Mouse (Mus musculus) embryonic fibroblast, embryonic 13.5 days (primary cell): ENCODE data around the gene Pah. TPM values are rescaled to one million over a fixed set of nuclear protein-coding genes. Genes with fewer than 3 reads are reported as not detected.

Source experiments
- H3K27ac ChIP-seq: 2 replicates; pipeline ENCODE4 v1.5.1; 2012; ENCODE audit warnings: low read length, control low read depth, inconsistent platforms; ENCODE audit not compliant: insufficient read depth
- H3K4me1 ChIP-seq: 2 replicates; pipeline ENCODE4 v1.6.1; 2011; ENCODE audit warnings: low read length; ENCODE audit not compliant: control insufficient read depth, insufficient read depth
- H3K4me3 ChIP-seq: 2 replicates; pipeline ENCODE4 v1.5.1; 2011; ENCODE audit warnings: mild to moderate bottlenecking, control low read depth, low read length; ENCODE audit not compliant: insufficient read depth
- CTCF ChIP-seq: IDR thresholded peaks from 2 replicates; pipeline ENCODE4 v1.5.1; 2011; ENCODE audit warnings: mild to moderate bottlenecking, control low read depth, low read length, moderate library complexity, borderline replicate concordance; ENCODE audit not compliant: insufficient read depth
- POLR2A ChIP-seq: IDR thresholded peaks from 2 replicates; pipeline ENCODE4 v1.6.1; 2011; ENCODE audit warnings: low read depth, mild to moderate bottlenecking, control low read depth, low read length, moderate library complexity
- polyA plus RNA-seq: library from polyadenylated mRNA; stranded (reverse); fragments of >200 nt; gene quantifications from 2 replicates; pipeline ENCODE4 v1.2.4, GENCODE M21; 2011; ENCODE audit warnings: low read depth; ENCODE audit not compliant: missing spikeins, insufficient read length

The Pah gene
- polyA plus RNA-seq, 1 experiment, result not detected

DNA sequence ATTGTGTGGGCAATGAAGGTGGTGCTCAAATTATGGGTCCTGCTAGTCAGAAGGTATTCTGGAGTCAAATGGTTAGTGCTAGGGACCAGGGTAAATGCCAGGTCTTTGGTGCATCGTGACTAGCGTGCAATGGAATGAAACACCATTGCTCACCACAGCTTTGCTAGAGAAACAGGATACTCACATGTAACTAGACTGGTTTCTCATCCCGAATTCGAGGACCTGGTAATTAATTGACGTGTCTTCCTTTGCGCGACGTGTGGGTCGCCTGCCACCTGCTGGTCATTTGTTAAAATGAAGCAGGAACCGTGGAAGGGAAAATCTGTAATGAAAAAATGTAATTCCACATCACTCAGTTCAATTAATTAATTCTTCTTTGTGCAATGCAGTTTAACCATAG lies 17.6 kb upstream of the Pah start:
- Histone ChIP-seq H3K4me3 (no peak overlapping the region), H3K4me1 (no peaks in the 10 kb centered on the region), H3K27ac (no peak overlapping the region)
- TF ChIP-seq POLR2A (no peak), CTCF (peak; percentile 66; the same call in 1 of the 2 replicates)

DNA sequence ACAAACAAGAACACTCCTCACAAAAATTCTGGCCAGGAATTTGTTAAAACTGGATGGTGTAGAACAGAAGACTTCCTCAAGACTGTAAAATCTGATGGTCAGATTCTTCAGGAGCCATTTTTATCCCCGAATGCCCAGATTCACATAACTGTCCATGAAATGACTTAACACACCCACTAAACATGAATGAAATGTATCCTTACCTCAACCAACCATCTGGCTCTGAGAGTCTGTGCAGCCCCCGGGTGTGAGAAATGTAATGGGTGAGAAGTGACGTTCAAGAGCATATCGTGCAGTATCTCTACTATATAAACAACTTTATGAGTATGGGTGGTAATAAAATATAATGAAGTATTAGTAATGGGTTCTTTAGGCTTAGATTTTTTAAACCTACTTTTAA lies 13.0 kb upstream of the Pah start:
- Histone ChIP-seq H3K4me1 (no peaks in the 10 kb centered on the region), H3K27ac (no peak overlapping the region), H3K4me3 (no peak overlapping the region)
- no peak for TF ChIP-seq POLR2A
- TF ChIP-seq CTCF, result no peak

DNA sequence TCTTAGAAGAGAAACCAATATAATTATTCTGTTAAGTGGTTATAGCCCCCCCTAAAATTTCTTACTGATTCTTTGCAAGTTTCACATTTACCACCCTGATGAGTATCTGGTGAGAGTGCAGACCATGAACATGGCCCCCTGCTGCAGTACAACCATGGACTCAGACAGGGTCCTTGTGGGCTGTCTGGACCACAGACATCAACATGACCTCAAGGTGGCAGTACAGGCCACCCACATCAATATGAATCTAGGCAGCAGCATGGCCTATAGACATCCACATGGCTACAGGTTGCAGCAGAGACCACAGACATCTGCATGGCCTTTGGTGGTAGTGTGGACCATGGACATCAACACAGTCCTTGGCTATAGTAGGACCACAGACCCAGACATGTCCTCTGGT lies 8.5 kb upstream of the Pah start:
- H3K4me3 ChIP-seq, result no peak overlapping the region
- H3K27ac ChIP-seq, result no peak overlapping the region
- TF ChIP-seq CTCF (no peak), POLR2A (no peak)
- H3K4me1 ChIP-seq, result no peaks in the 10 kb centered on the region

DNA sequence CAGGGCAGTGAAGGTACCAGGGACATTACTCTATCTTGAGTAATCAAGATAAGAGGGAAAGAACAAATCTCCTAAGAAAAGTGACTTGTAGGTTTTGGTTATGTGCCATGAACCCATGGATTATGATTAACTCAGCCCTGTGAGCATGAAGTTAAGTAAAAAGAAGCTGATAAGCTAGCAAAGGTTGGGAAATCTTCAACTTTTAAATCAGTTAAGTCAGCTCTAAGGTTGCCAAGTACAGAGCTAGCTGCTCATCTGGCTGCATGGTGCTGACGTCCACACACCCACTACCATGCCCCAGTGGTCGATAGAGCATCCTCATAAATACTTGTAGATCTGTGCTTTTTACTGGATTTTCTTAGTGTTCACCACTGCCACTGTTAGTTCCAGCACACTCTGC lies 3.0 kb upstream of the Pah start:
- TF ChIP-seq CTCF (no peak), POLR2A (no peak)
- Histone ChIP-seq H3K4me1 (no peaks in the 10 kb centered on the region), H3K4me3 (no peak overlapping the region), H3K27ac (no peak overlapping the region)

DNA sequence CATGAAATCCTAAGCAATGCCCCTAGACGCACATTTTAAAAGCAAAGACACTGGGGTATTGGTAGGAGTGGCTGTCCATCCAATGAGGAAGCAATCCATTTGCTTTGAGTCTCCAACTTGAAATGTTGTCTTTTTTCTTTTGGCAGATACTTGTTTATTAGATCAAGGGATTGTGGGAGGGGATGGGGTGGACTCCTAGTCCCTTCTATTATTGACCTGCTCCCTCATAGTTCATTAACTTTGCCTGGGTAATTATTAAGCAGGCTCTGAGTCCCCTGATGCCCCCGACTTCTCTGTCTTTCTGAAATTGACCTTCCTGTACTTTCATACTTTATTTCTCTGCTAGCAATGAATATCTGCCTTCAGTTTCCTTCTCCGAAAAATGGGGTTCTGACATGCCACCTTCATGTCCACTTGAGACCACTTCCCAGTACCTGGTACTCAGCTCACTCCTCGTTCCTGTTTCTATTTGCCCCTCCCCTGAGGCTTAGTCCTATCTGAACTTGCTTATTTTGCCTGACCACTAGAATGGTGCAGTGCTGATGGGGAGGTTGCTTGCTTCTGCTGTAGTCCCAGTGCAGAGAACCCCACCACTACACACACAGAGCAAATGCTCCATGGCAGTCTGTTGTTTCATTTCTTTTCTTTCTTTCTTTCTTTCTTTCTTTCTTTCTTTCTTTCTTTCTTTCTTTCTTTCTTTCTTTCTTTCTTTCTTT lies 1.0 kb upstream of the Pah start:
- Histone ChIP-seq H3K4me1 (no peaks in the 10 kb centered on the region), H3K27ac (no peak overlapping the region), H3K4me3 (no peak overlapping the region)
- TF ChIP-seq POLR2A (no peak), CTCF (no peak)

DNA sequence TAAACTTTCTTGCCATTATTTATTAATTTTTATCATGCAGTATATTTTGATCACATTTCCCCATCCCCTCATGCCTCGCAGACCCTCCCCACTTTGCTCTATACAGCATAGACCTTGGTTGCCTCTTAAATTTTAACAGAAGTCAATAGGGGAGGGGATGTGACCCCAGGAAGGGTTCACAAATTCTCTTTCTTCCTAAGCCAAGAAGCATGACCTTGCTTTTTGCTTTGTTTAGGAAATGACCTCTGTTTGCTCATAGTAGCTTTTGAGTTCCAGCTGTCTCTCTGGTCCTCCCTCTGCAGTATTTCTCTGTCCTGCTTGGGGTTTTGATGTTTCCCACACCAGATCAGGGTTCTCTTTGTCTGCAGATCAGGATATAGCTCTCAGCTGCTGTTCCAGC lies 12.6 kb downstream of the Pah start:
- TF ChIP-seq POLR2A (no peak), CTCF (no peak)
- Histone ChIP-seq H3K4me1 (no peaks in the 10 kb centered on the region), H3K27ac (no peak overlapping the region), H3K4me3 (no peak overlapping the region)

DNA sequence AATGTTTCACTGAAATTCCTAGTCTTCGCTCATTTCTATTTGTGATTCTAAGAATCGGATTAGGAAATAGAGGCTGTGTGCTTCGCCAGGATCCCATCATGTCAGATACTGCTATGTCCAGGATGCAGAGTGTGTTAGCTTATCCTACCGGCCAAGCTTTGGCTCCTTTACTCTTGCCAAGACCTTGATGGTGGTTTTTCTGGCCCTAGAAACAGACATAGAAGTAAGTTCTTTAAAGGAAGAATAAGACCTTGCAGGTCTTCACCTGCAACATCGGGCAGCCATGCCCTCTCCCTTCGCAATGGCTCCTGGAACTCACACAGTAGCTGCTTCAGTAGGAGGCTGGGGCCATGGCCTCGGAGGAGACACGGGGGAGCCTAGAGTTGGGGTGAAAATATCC lies 24.2 kb downstream of the Pah start:
- Histone ChIP-seq H3K4me1 (no peaks in the 10 kb centered on the region), H3K27ac (no peak overlapping the region), H3K4me3 (no peak overlapping the region)
- TF ChIP-seq POLR2A, result no peak
- TF ChIP-seq CTCF, result no peak

DNA sequence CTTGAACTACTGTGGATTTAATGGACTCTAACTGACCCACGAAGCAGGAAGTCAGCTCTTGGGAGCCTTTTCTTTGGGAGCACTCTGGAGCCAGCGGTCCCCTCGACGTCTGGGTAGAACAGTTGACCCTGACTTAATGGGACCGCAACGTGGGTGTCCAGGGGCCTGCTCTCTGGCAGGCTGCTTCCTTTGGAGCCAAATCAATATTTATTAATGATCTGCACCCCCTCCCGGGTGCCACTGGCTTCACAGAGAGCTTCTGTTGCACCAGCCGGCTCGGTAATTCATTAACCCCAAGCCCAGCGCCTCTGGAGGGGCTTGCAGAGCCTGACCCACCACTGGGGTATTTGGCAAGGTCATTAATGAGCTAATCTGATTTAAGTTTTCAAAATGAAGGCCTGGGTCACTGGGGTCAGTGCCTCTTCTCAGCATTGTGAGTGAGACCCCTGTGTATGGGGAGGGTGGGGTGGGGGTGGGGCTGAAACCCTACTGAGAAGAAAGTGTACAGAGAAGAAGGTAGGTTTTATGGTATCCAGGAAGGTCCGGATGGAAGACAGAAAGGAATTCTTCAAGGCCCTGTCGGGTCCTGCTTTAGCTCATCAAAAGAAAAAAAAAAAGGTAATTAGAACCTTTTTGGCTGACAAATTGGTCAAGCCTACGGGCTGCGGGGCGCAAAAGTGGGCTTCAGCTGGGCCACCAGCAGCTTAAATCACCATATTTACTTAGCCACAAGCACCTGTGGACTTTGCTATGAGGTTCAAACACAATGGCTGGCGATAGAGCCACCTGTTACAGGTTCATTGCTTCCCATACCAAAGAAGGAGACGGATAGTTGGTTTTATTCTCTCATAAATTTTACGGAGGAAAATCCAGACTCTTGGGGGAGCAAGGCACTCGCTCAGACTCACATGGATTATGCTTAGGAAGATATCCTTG lies 25.0 kb downstream of the Pah start:
- H3K27ac ChIP-seq, result no peak overlapping the region
- TF ChIP-seq CTCF (no peak), POLR2A (no peak)
- H3K4me3 ChIP-seq, result no peak overlapping the region

DNA sequence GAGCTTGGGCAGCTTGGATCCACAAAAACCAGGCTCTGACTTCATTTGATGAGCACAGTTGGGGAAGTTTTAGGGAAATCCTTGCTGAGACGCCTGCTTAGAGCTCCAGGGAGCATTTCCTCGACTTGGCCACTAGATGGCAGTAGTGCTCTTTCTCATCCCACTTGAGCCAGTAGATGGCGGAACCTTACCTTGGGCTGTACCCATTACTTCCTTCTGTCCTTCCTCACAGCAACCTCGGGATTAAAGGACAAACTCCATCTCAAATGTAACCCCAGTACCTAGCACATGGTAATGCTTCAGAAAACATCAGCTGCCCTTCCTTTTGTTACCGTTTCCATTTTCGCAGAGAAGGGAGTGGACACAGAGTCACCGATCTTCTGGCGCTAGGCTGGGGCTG lies 31.1 kb downstream of the Pah start:
- Histone ChIP-seq H3K27ac (no peak overlapping the region), H3K4me1 (no peaks in the 10 kb centered on the region), H3K4me3 (no peak overlapping the region)
- TF ChIP-seq CTCF (peak; percentile 87), POLR2A (no peak)

More for the DNA sequence above, 25.0 kb downstream of the Pah start:
- no peaks in the 10 kb centered on the region for H3K4me1 ChIP-seq

DNA sequence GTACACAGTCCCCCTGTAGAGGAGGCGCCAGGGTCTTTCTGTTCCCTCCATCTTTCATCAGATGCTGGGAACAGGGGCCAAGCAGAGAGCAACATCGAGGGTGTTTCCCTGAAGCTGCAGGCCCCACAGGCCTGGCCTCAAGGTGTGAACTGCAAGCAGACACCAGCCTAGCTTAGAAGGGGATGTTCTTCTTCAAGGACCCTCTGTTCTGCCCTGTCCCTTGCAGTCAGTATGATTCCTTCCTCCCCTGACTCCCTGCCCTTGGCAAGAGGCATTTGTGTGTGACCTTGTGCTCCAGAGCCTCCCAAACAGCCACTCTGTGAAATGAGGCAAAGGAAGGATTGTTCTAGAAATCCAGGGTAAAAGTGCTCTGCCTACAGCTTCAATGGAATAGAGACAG lies 34.8 kb downstream of the Pah start:
- Histone ChIP-seq H3K4me1 (no peaks in the 10 kb centered on the region), H3K4me3 (no peak overlapping the region), H3K27ac (no peak overlapping the region)
- TF ChIP-seq CTCF, result no peak
